Mouse (Mus musculus) midbrain, embryonic 12.5 days (tissue): Measurements from ENCODE around the gene Plpp7. TPM values are rescaled to one million over a fixed set of nuclear protein-coding genes. Genes with fewer than 3 reads are reported as not detected.

Experiments used
- ATAC-seq: fragments of 200-750 bp; cut with Nextera tagmentation; 2 replicates; pipeline ENCODE4 v1.8.0; 2017; ENCODE audit warnings: low read depth, moderate TSS enrichment, moderate library complexity; ENCODE audit not compliant: low FRiP score
- H3K27ac ChIP-seq: fragments of 300-500 bp; sonication (generic); replicated peaks from 2 replicates; pipeline ENCODE4 v1.5.1; 2016; ENCODE audit warnings: mild to moderate bottlenecking
- H3K27me3 ChIP-seq: fragments of 300-500 bp; sonication (generic); 2 replicates; pipeline ENCODE4 v1.6.1; 2016; ENCODE audit warnings: mild to moderate bottlenecking
- H3K36me3 ChIP-seq: fragments of 300-500 bp; sonication (generic); 2 replicates; pipeline ENCODE4 v1.6.1; 2016
- H3K4me1 ChIP-seq: fragments of 300-500 bp; sonication (generic); 2 replicates; pipeline ENCODE4 v1.6.1; 2016
- H3K4me2 ChIP-seq: fragments of 300-500 bp; sonication (generic); replicated peaks from 2 replicates; pipeline ENCODE4 v1.6.1; 2016; ENCODE audit warnings: mild to moderate bottlenecking, moderate library complexity
- H3K4me3 ChIP-seq: fragments of 300-500 bp; sonication (generic); 2 replicates; pipeline ENCODE4 v1.5.1; 2016; ENCODE audit warnings: mild to moderate bottlenecking
- H3K9ac ChIP-seq: fragments of 300-500 bp; sonication (generic); replicated peaks from 2 replicates; pipeline ENCODE4 v1.6.1; 2016; ENCODE audit warnings: mild to moderate bottlenecking, moderate library complexity
- H3K9me3 ChIP-seq: fragments of 300-500 bp; sonication (generic); 2 replicates; pipeline ENCODE4 v1.6.1; 2016; ENCODE audit warnings: mild to moderate bottlenecking
- WGBS: fragments of 180-500 bp; shearing (Covaris S2); methylation state at CpG from one replicate; pipeline ENCODE4 v1.1.7; 2016; 5-methylcytosine and 5-hydroxymethylcytosine counted together
- polyA plus RNA-seq: library from polyadenylated mRNA; unstranded; fragments of >200 nt; fragmentation: Nextera tagmentation; extraction: Ambion mirVana; gene quantifications from 2 replicates; pipeline ENCODE4 v1.2.1, GENCODE M21; 2016

Gene Plpp7
- polyA plus RNA-seq, result 8.4 and 9.9 TPM in 2 replicates

GRCm38 (mm10) chr2:32095351-32096121 lies at the start of gene Plpp7:
Plpp7 (plus strand) TSS chr2:32095528.
- ATAC-seq, result peak; percentile 95
- H3K4me2 ChIP-seq, result peak within 1 kb of the TSS; percentile 57
- H3K9ac ChIP-seq, result peak within 1 kb of the TSS; percentile 60
- H3K36me3 ChIP-seq, result 0 out of 2 replicates have a peak, but pooled peaks cover 8% of the 10 kb centered on the region
- peak within 1 kb of the TSS; percentile 39 for H3K4me3 ChIP-seq
- peaks cover 14% of the 10 kb centered on the region for H3K4me1 ChIP-seq
- H3K27ac ChIP-seq, result peak within 1 kb of the TSS; percentile 63
- H3K9me3 ChIP-seq, result 0 out of 2 replicates have a peak, but pooled peaks cover 4% of the 10 kb centered on the region
- peaks cover 7% of the 10 kb centered on the region; the same call in 1 of the 2 replicates for H3K27me3 ChIP-seq
- WGBS, result 55% methylated on average over 22 of the region's 22 CpGs

DNA sequence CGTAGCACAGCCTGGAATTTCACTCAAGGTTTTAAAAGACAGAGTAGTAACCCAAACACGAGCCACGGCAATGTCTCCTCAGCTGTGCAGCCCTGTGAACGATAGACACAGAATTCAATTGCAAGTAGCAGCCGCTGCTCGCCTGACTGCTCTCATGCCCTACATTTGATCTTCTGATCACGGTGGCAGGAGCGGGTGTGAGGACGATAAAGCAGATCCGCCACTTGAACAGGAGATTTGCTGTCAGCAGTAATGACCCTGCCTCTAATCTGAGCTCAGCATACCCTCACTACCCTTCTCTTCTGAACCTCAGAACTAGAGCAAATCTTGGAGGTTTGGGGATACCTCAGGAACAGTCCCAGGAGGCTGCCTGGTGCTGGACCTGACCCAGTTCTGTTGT lies 49.3 kb upstream of the Plpp7 start:
- no peaks in the 10 kb centered on the region for H3K9me3 ChIP-seq
- no peak overlapping the region for H3K9ac ChIP-seq
- no peak overlapping the region for H3K27ac ChIP-seq
- H3K36me3 ChIP-seq, result peaks cover 84% of the 10 kb centered on the region
- H3K27me3 ChIP-seq, result no peaks in the 10 kb centered on the region
- no peak overlapping the region for H3K4me3 ChIP-seq
- no peak for ATAC-seq
- H3K4me1 ChIP-seq, result no peaks in the 10 kb centered on the region
- H3K4me2 ChIP-seq, result no peak overlapping the region
- WGBS, result 88% methylated on average over 10 of the region's 10 CpGs

- no peak overlapping the region for H3K4me3 ChIP-seq
- H3K9me3 ChIP-seq, result no peaks in the 10 kb centered on the region
- no peak overlapping the region for H3K9ac ChIP-seq
- H3K36me3 ChIP-seq, result peaks cover 85% of the 10 kb centered on the region
- no peaks in the 10 kb centered on the region for H3K4me1 ChIP-seq
- WGBS, result 92% methylated on average over 10 of the region's 10 CpGs
- H3K4me2 ChIP-seq, result no peak overlapping the region
- no peak for ATAC-seq
- peaks cover 9% of the 10 kb centered on the region; the same call in 1 of the 2 replicates for H3K27me3 ChIP-seq
- H3K27ac ChIP-seq, result no peak overlapping the region
Observed at GRCm38 (mm10) chr2:32047323-32047722, 48.0 kb upstream of the Plpp7 start.

- peaks cover 5% of the 10 kb centered on the region; the same call in 1 of the 2 replicates for H3K4me1 ChIP-seq
- peaks cover 61% of the 10 kb centered on the region for H3K36me3 ChIP-seq
- ATAC-seq, result no peak
- 90% methylated on average over 8 of the region's 8 CpGs for WGBS
- no peak overlapping the region for H3K27ac ChIP-seq
- no peaks in the 10 kb centered on the region for H3K9me3 ChIP-seq
- H3K27me3 ChIP-seq, result peaks cover 27% of the 10 kb centered on the region
- H3K9ac ChIP-seq, result no peak overlapping the region
- no peak overlapping the region for H3K4me3 ChIP-seq
- H3K4me2 ChIP-seq, result no peak overlapping the region
Observed at GRCm38 (mm10) chr2:32051791-32052190, 43.5 kb upstream of the Plpp7 start.

DNA sequence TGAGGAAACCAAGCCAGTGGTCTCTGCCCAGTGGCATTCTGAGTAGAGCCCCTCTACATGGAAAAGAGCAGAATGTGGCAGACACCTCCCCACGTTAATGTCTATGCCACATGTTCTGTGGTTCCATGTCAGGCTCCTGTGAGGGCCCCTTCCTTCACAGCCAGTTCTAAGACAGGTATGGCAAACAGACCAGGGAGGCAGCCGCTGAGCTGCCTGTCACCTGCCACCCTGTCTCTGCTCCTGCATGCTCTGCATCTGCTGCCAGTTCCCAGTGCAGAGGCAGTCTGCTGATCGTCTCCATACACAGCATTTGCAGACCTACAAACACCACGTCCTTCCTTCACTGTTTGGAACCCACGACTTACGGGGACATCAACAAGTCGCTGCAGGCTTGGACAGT lies 42.9 kb upstream of the Plpp7 start:
- H3K4me3 ChIP-seq, result no peak overlapping the region
- peaks cover 34% of the 10 kb centered on the region for H3K27me3 ChIP-seq
- 93% methylated on average over 7 of the region's 7 CpGs for WGBS
- no peak overlapping the region for H3K4me2 ChIP-seq
- H3K27ac ChIP-seq, result no peak overlapping the region
- no peaks in the 10 kb centered on the region for H3K9me3 ChIP-seq
- peaks cover 55% of the 10 kb centered on the region for H3K36me3 ChIP-seq
- peaks cover 5% of the 10 kb centered on the region; the same call in 1 of the 2 replicates for H3K4me1 ChIP-seq
- no peak overlapping the region for H3K9ac ChIP-seq
- no peak for ATAC-seq

DNA sequence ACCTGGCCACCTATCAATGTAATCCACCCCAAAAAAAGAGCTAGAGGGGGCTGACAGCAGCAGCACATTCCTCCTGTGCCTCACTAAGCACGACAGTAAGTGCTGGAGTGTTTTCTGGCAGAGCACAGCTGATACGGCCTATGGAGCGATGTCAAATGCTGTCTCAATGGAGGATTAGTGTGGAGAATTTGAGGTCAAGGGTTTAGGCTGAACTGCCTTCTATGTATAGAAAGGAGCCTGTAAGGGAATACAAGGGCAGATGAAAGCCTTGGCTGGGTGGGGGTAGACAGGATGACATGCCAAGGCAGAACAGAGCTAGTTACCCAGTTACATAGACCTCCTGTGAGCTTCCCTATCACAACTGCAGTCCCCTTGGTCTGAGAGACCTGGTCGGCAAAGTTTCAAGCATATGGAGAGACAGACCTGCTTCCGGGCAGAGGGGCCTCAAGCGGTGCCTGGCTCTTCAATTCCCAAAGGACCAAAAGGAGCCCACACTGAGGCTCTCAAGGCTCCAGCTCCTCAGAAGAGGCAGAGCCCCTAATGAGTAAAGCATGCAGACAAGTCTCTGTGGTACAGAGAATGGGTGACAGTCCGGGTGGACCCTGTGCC lies 39.9 kb upstream of the Plpp7 start:
- H3K4me3 ChIP-seq, result no peak overlapping the region
- 36% methylated on average over 7 of the region's 7 CpGs for WGBS
- no peak overlapping the region for H3K9ac ChIP-seq
- H3K9me3 ChIP-seq, result no peaks in the 10 kb centered on the region
- no peak for ATAC-seq
- peaks cover 61% of the 10 kb centered on the region for H3K27me3 ChIP-seq
- H3K27ac ChIP-seq, result no peak overlapping the region
- peaks cover 5% of the 10 kb centered on the region; the same call in 1 of the 2 replicates for H3K4me1 ChIP-seq
- no peak overlapping the region for H3K4me2 ChIP-seq
- H3K36me3 ChIP-seq, result peaks cover 26% of the 10 kb centered on the region

DNA sequence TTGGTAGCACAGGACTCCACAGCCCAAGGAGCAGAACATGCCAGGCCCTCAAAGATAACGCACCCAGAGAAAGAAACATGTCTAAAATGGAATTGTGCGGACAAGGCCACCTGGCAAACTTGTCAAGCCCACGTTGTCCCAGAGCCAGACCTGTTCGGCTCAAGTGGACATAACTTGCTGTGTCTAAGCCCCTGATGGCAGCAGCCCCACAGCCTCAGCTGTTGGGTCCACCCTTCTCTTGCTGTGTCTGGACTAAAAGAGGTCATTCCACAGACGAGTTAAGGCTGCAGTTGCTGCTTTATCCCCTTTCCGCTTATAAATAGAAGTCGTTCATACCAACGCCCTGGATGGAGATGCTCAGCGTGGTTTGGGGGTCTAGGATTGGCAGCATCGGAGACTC lies 38.8 kb upstream of the Plpp7 start:
- Histone ChIP-seq H3K36me3 (peaks cover 16% of the 10 kb centered on the region), H3K4me3 (no peak overlapping the region), H3K9me3 (no peaks in the 10 kb centered on the region), H3K4me1 (peaks cover 5% of the 10 kb centered on the region; the same call in 1 of the 2 replicates), H3K4me2 (no peak overlapping the region), H3K27me3 (peaks cover 65% of the 10 kb centered on the region), H3K27ac (no peak overlapping the region), H3K9ac (no peak overlapping the region)
- ATAC-seq, result no peak
- WGBS, result 91% methylated on average over 10 of the region's 10 CpGs

- no peak overlapping the region for H3K9ac ChIP-seq
- peaks cover 8% of the 10 kb centered on the region for H3K36me3 ChIP-seq
- no peaks in the 10 kb centered on the region for H3K9me3 ChIP-seq
- H3K4me3 ChIP-seq, result no peak overlapping the region
- no peak overlapping the region for H3K4me2 ChIP-seq
- no peak for ATAC-seq
- H3K27me3 ChIP-seq, result peaks cover 57% of the 10 kb centered on the region
- 93% methylated on average over 2 of the region's 2 CpGs for WGBS
- H3K27ac ChIP-seq, result no peak overlapping the region
- peaks cover 5% of the 10 kb centered on the region; the same call in 1 of the 2 replicates for H3K4me1 ChIP-seq
Observed at GRCm38 (mm10) chr2:32057360-32057759, 38.0 kb upstream of the Plpp7 start.

- 87% methylated on average over 4 of the region's 4 CpGs for WGBS
- Histone ChIP-seq H3K9ac (no peak overlapping the region), H3K27me3 (peaks cover 56% of the 10 kb centered on the region), H3K36me3 (peaks cover 4% of the 10 kb centered on the region; the same call in 1 of the 2 replicates), H3K27ac (no peak overlapping the region), H3K4me3 (no peak overlapping the region), H3K9me3 (no peaks in the 10 kb centered on the region), H3K4me2 (no peak overlapping the region), H3K4me1 (peaks cover 5% of the 10 kb centered on the region; the same call in 1 of the 2 replicates)
- no peak for ATAC-seq
Observed at GRCm38 (mm10) chr2:32057794-32058193, 37.5 kb upstream of the Plpp7 start.

- no peak overlapping the region for H3K27ac ChIP-seq
- no peak overlapping the region for H3K4me3 ChIP-seq
- 75% methylated on average over 9 of the region's 9 CpGs for WGBS
- H3K4me1 ChIP-seq, result peaks cover 5% of the 10 kb centered on the region; the same call in 1 of the 2 replicates
- H3K27me3 ChIP-seq, result peaks cover 57% of the 10 kb centered on the region
- peaks cover 4% of the 10 kb centered on the region; the same call in 1 of the 2 replicates for H3K36me3 ChIP-seq
- H3K9ac ChIP-seq, result no peak overlapping the region
- no peaks in the 10 kb centered on the region for H3K9me3 ChIP-seq
- no peak overlapping the region for H3K4me2 ChIP-seq
- no peak for ATAC-seq
Observed at GRCm38 (mm10) chr2:32058241-32058640, 37.1 kb upstream of the Plpp7 start.

DNA sequence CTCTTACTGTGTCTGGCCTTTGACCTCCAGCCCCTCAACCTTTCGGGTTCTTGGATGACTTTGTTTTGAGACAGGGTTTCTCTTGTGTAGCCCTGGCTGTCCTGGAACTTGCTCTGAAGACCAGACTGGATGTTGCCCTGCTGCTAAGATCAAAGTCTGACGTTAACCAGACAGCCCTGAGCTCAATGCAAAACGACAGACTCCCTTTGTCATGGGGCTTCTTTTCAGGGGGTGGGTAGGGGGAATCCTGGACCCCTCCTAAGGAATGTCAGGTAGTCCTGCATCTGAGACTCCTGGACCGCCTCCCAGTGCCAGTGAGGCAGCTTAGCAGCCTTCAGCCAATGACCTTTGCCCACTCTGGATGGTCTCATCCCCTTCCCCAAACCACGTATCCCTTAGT lies 36.6 kb upstream of the Plpp7 start:
- H3K36me3 ChIP-seq, result no peaks in the 10 kb centered on the region
- WGBS, result 43% methylated on average over 5 of the region's 5 CpGs
- no peak for ATAC-seq
- H3K9me3 ChIP-seq, result no peaks in the 10 kb centered on the region
- peaks cover 5% of the 10 kb centered on the region; the same call in 1 of the 2 replicates for H3K4me1 ChIP-seq
- H3K4me3 ChIP-seq, result no peak overlapping the region
- H3K4me2 ChIP-seq, result no peak overlapping the region
- H3K27me3 ChIP-seq, result peaks cover 53% of the 10 kb centered on the region
- H3K27ac ChIP-seq, result no peak overlapping the region
- no peak overlapping the region for H3K9ac ChIP-seq

- H3K9ac ChIP-seq, result no peak overlapping the region
- no peak overlapping the region for H3K4me2 ChIP-seq
- no peak overlapping the region for H3K27ac ChIP-seq
- 81% methylated on average over 6 of the region's 6 CpGs for WGBS
- H3K9me3 ChIP-seq, result no peaks in the 10 kb centered on the region
- H3K27me3 ChIP-seq, result peaks cover 50% of the 10 kb centered on the region
- H3K4me3 ChIP-seq, result no peak overlapping the region
- H3K36me3 ChIP-seq, result no peaks in the 10 kb centered on the region
- ATAC-seq, result no peak
- H3K4me1 ChIP-seq, result peaks cover 5% of the 10 kb centered on the region; the same call in 1 of the 2 replicates
Observed at GRCm38 (mm10) chr2:32059613-32060012, 35.7 kb upstream of the Plpp7 start.
